Comparison of ENCODE assay signal across 16 mouse cellular contexts in the genomic region with DNA sequence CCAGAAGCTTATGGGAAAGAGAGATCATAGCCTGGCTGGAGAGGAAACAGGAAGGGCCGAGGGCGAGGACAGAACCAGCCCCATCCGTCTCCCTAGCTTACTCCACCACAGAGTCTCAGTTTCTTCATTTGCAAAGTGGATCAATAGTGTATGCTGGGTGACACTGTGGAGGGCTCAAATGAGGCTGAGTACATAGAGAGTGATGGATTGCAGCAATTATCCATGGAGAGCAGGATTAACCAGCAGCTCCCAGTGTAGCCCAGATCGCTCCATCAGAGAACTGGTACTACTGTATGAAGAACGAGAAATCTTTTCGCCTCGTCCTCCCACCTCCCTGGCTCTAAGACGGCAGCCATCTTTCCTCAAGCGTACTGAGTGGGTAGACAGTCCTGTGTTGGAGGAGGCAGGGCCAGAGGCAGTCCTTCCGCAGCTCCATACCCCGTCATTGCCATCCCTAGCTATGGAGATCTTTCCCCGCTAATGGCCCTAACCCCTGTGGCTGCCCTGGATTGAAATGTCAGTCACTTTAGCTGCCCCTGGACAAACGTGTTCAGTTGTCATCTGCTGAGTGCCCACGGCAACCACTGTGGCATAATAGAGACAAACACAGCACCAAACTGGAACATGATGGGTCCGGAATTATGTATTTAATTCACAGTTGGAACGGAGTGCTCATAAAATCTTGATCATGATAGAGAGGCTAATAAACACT.
"Had no signal": no experiment of that assay in that cellular context is flagged by ENCODE, and none has a peak within 500 bp of the region (broad histone marks: within the 10 kb centered on the region; RNA-seq: fewer than 3 reads in every experiment).

No protein-coding gene starts in this region.

- H3K27ac ChIP-seq: kidney, embryonic 15.5 days; left cerebral cortex, adult 2 months; limb, embryonic 10.5 days; liver, embryonic 15.5 days; midbrain, embryonic 13.5 days had no signal

- H3K36me3 ChIP-seq: kidney, embryonic 15.5 days; limb, embryonic 10.5 days; liver, embryonic 15.5 days; midbrain, embryonic 13.5 days had no signal

- H3K27me3 ChIP-seq: liver, embryonic 15.5 days had no signal

- ATAC-seq: lung, postnatal 0 days had no signal

- H3K9me3 ChIP-seq: kidney, embryonic 15.5 days; limb, embryonic 10.5 days; liver, embryonic 15.5 days; midbrain, embryonic 13.5 days had no signal

- H3K9ac ChIP-seq: kidney, embryonic 15.5 days; liver, embryonic 15.5 days; midbrain, embryonic 13.5 days had no signal

- H3K4me2 ChIP-seq: kidney, embryonic 15.5 days; liver, embryonic 11.5 days; liver, embryonic 15.5 days; midbrain, embryonic 13.5 days had no signal

- H3K4me3 ChIP-seq: kidney, embryonic 15.5 days; left cerebral cortex, adult 2 months; limb, embryonic 10.5 days; liver, embryonic 15.5 days; midbrain, embryonic 13.5 days; myocyte had no signal

- DNase-seq: kidney, postnatal 14 days; lung, adult 2 months; lung, postnatal 36 days; retina, postnatal 1 day; right cerebral cortex, postnatal 4 days; spleen, adult 18-20 months; thymus, adult 18-20 months; thymus, postnatal 14 days had no signal

- H3K4me1 ChIP-seq: kidney, embryonic 15.5 days; liver, embryonic 15.5 days had no signal
